Mouse (Mus musculus) olfactory bulb, adult 2 months (tissue): ENCODE results near the gene Naa60. TPM values are rescaled to one million over a fixed set of nuclear protein-coding genes. Genes with fewer than 3 reads are reported as not detected.

ENCODE experiments used
- H3K27ac ChIP-seq: fragments of 200-500 bp; 2 replicates; pipeline ENCODE4 v1.5.1; 2012; ENCODE audit warnings: low read depth, low read length; ENCODE audit not compliant: insufficient read depth
- H3K4me1 ChIP-seq: fragments of 200-500 bp; 2 replicates; pipeline ENCODE4 v1.6.1; 2012; ENCODE audit warnings: low read length; ENCODE audit not compliant: control insufficient read depth, insufficient read depth
- H3K4me3 ChIP-seq: fragments of 200-500 bp; 2 replicates; pipeline ENCODE4 v1.5.1; 2012; ENCODE audit warnings: mild to moderate bottlenecking, low read depth, low read length, moderate library complexity; ENCODE audit not compliant: insufficient read depth
- CTCF ChIP-seq: fragments of 200-500 bp; IDR thresholded peaks from 2 replicates; pipeline ENCODE4 v1.5.1; 2012; ENCODE audit warnings: low read depth, mild to moderate bottlenecking, low read length, moderate library complexity; ENCODE audit not compliant: insufficient read depth
- POLR2A ChIP-seq: fragments of 200-500 bp; IDR thresholded peaks from 2 replicates; pipeline ENCODE4 v1.6.1; 2012; ENCODE audit warnings: mild to moderate bottlenecking, low read depth, low read length, moderate library complexity; ENCODE audit not compliant: insufficient read depth
- WGBS: fragments of 180-500 bp; shearing (Covaris S2); methylation state at CpG from one replicate; pipeline ENCODE4 v1.1.7; 2018; 5-methylcytosine and 5-hydroxymethylcytosine counted together
- polyA plus RNA-seq: library from polyadenylated mRNA; stranded (reverse); fragments of >200 nt; gene quantifications from 2 replicates; pipeline ENCODE4 v1.2.4, GENCODE M21; 2012; ENCODE audit warnings: low replicate concordance; ENCODE audit not compliant: missing spikeins, insufficient read depth, insufficient read length

Naa60 gene
- polyA plus RNA-seq, 1 experiment: not detected

GRCm38 (mm10) chr16:3907471-3907870 lies 35.3 kb downstream of the Naa60 start:
- no peak overlapping the region for H3K27ac ChIP-seq
- peaks cover 2% of the 10 kb centered on the region; the same call in 1 of the 2 replicates for H3K4me1 ChIP-seq
- H3K4me3 ChIP-seq: no peak overlapping the region
- no peak for TF ChIP-seq POLR2A
- TF ChIP-seq CTCF: no peak
- 70% methylated on average over 2 of the region's 2 CpGs for WGBS

- 0 out of 2 replicates have a peak, but pooled peaks have one; percentile 37 for TF ChIP-seq CTCF
- TF ChIP-seq POLR2A: peak; percentile 68
- Histone ChIP-seq H3K27ac (peak within 1 kb of the TSS; percentile 74), H3K4me1 (peaks cover 2% of the 10 kb centered on the region; the same call in 1 of the 2 replicates), H3K4me3 (peak within 1 kb of the TSS; percentile 91)
- under 1% methylated on average over 33 of the region's 33 CpGs for WGBS
Observed at GRCm38 (mm10) chr16:3908537-3909111, 36.4 kb downstream of the Naa60 start, which contains the start of the genes 1700037C18Rik and Cluap1. Gene 1700037C18Rik, minus strand, starts transcription at chr16:3908689. Gene Cluap1, plus strand, starts transcription at chr16:3908801.

GRCm38 (mm10) chr16:3909118-3909517 lies 36.9 kb downstream of the Naa60 start:
- TF ChIP-seq CTCF: no peak
- no peak for TF ChIP-seq POLR2A
- WGBS: 2% methylated on average over 20 of the region's 20 CpGs
- Histone ChIP-seq H3K4me3 (peak overlapping the region; percentile 91), H3K27ac (peak overlapping the region; percentile 58; the same call in 1 of the 2 replicates), H3K4me1 (peaks cover 2% of the 10 kb centered on the region; the same call in 1 of the 2 replicates)

- Histone ChIP-seq H3K4me1 (no peaks in the 10 kb centered on the region), H3K4me3 (no peak overlapping the region), H3K27ac (no peak overlapping the region)
- 95% methylated on average over 2 of the region's 2 CpGs for WGBS
- TF ChIP-seq POLR2A: no peak
- no peak for TF ChIP-seq CTCF
Observed at GRCm38 (mm10) chr16:3920756-3921155, 48.6 kb downstream of the Naa60 start.

- TF ChIP-seq CTCF (no peak), POLR2A (no peak)
- no peaks in the 10 kb centered on the region for H3K4me1 ChIP-seq
- 89% methylated on average over 3 of the region's 3 CpGs for WGBS
- no peak overlapping the region for H3K27ac ChIP-seq
- no peak overlapping the region for H3K4me3 ChIP-seq
Observed at GRCm38 (mm10) chr16:3923515-3923914, 51.3 kb downstream of the Naa60 start.

- H3K4me1 ChIP-seq: no peaks in the 10 kb centered on the region
- H3K27ac ChIP-seq: no peak overlapping the region
- TF ChIP-seq POLR2A (no peak), CTCF (no peak)
- WGBS: 82% methylated on average over 4 of the region's 4 CpGs
- H3K4me3 ChIP-seq: no peak overlapping the region
Observed at GRCm38 (mm10) chr16:3923966-3924365, 51.8 kb downstream of the Naa60 start.

GRCm38 (mm10) chr16:3928582-3928981 lies 56.4 kb downstream of the Naa60 start:
- Histone ChIP-seq H3K4me1 (no peaks in the 10 kb centered on the region), H3K27ac (no peak overlapping the region), H3K4me3 (no peak overlapping the region)
- TF ChIP-seq POLR2A (no peak), CTCF (no peak)
- WGBS: 80% methylated on average over 1 of the region's 1 CpGs

- TF ChIP-seq POLR2A: no peak
- TF ChIP-seq CTCF: no peak
- Histone ChIP-seq H3K4me1 (no peaks in the 10 kb centered on the region), H3K27ac (no peak overlapping the region), H3K4me3 (no peak overlapping the region)
- 74% methylated on average over 7 of the region's 7 CpGs for WGBS
Observed at GRCm38 (mm10) chr16:3929151-3929550, 57.0 kb downstream of the Naa60 start.

- H3K4me3 ChIP-seq: no peak overlapping the region
- no peak for TF ChIP-seq POLR2A
- no peak for TF ChIP-seq CTCF
- H3K4me1 ChIP-seq: no peaks in the 10 kb centered on the region
- WGBS: 95% methylated on average over 6 of the region's 6 CpGs
- H3K27ac ChIP-seq: no peak overlapping the region
Observed at GRCm38 (mm10) chr16:3933536-3933935, 61.4 kb downstream of the Naa60 start.

- Histone ChIP-seq H3K4me1 (no peaks in the 10 kb centered on the region), H3K4me3 (no peak overlapping the region), H3K27ac (no peak overlapping the region)
- TF ChIP-seq POLR2A (no peak), CTCF (no peak)
- WGBS: 98% methylated on average over 1 of the region's 1 CpGs
Observed at GRCm38 (mm10) chr16:3934091-3934490, 61.9 kb downstream of the Naa60 start.
